Mouse (Mus musculus) granulocyte monocyte progenitor cell, adult 5-6 weeks (primary cell): ENCODE measurements around the gene Chic2. TPM values are rescaled to one million over a fixed set of nuclear protein-coding genes. Genes with fewer than 3 reads are reported as not detected.
A peak's percentile ranks its signal among the peaks of the same experiment; 100 is the strongest.

Experiments used
- ATAC-seq: replicated peaks from 2 replicates; pipeline ENCODE4 v1.8.0; 2016; ENCODE audit warnings: mild to moderate bottlenecking, moderate TSS enrichment, inconsistent platforms; ENCODE audit not compliant: poor library complexity, severe bottlenecking
- total RNA-seq, 2 experiments: library from RNA; stranded (forward) in 1 of 2; stranded (reverse) in 1 of 2; fragments of 200-712, 200-1000 nt in 1 of 2; fragments of >200 nt in 1 of 2; fragmentation: Nextera tagmentation in 1 of 2; gene quantifications; 2 replicates each; pipeline ENCODE4 v1.2.3; 2014 to 2017

Gene Chic2
- total RNA-seq (2014; fragmentation: Nextera tagmentation) (14.2 and 42.0 TPM in 2 replicates), total RNA-seq (2017) (40.3 and 58.9 TPM in 2 replicates)

- ATAC-seq, result peak; percentile 80
Measured at GRCm38 (mm10) chr5:75044310-75044904, at the start of gene Chic2. TSS of gene Chic2 (minus strand) at chr5:75044774.

GRCm38 (mm10) chr5:75085906-75086305, 41.3 kb upstream of the Chic2 start:
- no peak for ATAC-seq

GRCm38 (mm10) chr5:75085521-75085875, 40.9 kb upstream of the Chic2 start:
- no peak for ATAC-seq

GRCm38 (mm10) chr5:75084871-75085520, 40.4 kb upstream of the Chic2 start:
- ATAC-seq, result no peak

GRCm38 (mm10) chr5:75084393-75084870, 39.9 kb upstream of the Chic2 start:
- no peak for ATAC-seq

GRCm38 (mm10) chr5:75083591-75084392, 39.2 kb upstream of the Chic2 start:
- no peak for ATAC-seq

GRCm38 (mm10) chr5:75083061-75083460, 38.5 kb upstream of the Chic2 start:
- ATAC-seq, result no peak

GRCm38 (mm10) chr5:75082439-75082838, 37.9 kb upstream of the Chic2 start:
- ATAC-seq, result no peak

- ATAC-seq, result 0 out of 2 replicates have a peak, but pooled peaks have one; percentile 37
Measured at GRCm38 (mm10) chr5:75079564-75079963, 35.0 kb upstream of the Chic2 start.

GRCm38 (mm10) chr5:75077051-75077380, 32.4 kb upstream of the Chic2 start:
- ATAC-seq, result no peak

- ATAC-seq, result no peak
Measured at GRCm38 (mm10) chr5:75076326-75077050, 31.9 kb upstream of the Chic2 start.

GRCm38 (mm10) chr5:75075383-75075941, 30.9 kb upstream of the Chic2 start, which contains the start of gene Gsx2:
TSS of gene Gsx2 (plus strand) at chr5:75075601.
- no peak for ATAC-seq

GRCm38 (mm10) chr5:75074537-75075382, 30.2 kb upstream of the Chic2 start:
- no peak for ATAC-seq

- no peak for ATAC-seq
Measured at GRCm38 (mm10) chr5:75074132-75074531, 29.6 kb upstream of the Chic2 start.

- ATAC-seq, result no peak
Measured at GRCm38 (mm10) chr5:75073684-75074083, 29.1 kb upstream of the Chic2 start.

GRCm38 (mm10) chr5:75073167-75073566, 28.6 kb upstream of the Chic2 start:
- no peak for ATAC-seq

GRCm38 (mm10) chr5:75072532-75072931, 28.0 kb upstream of the Chic2 start:
- no peak for ATAC-seq

GRCm38 (mm10) chr5:75071951-75072350, 27.4 kb upstream of the Chic2 start:
- ATAC-seq, result no peak

- no peak for ATAC-seq
Measured at GRCm38 (mm10) chr5:75070656-75071375, 26.2 kb upstream of the Chic2 start.
